Mouse (Mus musculus) B cell, adult (primary cell): Measurements from ENCODE around the gene Pmch. TPM values are rescaled to one million over a fixed set of nuclear protein-coding genes. Genes with fewer than 3 reads are reported as not detected.

Experiments used
- total RNA-seq: library from RNA; stranded (reverse); gene quantifications from 4 replicates; pipeline ENCODE4 v1.2.4, GENCODE M21; 2023; ENCODE audit not compliant: inconsistent age

The Pmch gene
- total RNA-seq, result not detected in 4 replicates

DNA sequence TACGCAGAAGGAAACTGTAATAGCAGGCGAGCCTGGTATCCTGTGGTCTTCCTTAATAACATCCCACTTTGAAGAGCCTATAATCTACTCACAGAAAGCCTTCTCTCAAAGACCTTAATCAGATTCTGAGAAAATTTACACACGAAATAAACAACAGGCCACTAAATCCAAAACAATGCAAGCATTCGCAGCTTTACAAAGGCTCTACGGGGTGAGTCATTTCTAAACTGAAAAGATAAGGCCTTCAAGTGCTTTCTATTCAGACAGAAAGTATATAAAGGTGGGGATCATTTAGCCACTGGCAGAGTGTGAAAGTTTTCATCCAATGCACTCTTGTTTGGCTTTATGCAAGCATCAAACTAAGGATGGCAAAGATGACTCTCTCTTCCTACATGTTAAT is at the start of gene Pmch:
Gene Pmch, plus strand, starts transcription at position 301 of the 400 bp plus-strand sequence.

Other genes with a start within 250 kb of the Pmch start
- 0.78 to 2.8 TPM (median 1.8 TPM) in 4 replicates for gene Igf1, start 232.8 kb upstream of the Pmch start, total RNA-seq
- gene Parpbp, start 55.9 kb downstream of the Pmch start, total RNA-seq, result 0.51 to 0.93 TPM (median 0.79 TPM) in 4 replicates
- 8.5 to 9.9 TPM (median 9.0 TPM) in 4 replicates for gene Nup37, start 55.9 kb downstream of the Pmch start, total RNA-seq
- gene Washc3, start 110.0 kb downstream of the Pmch start, total RNA-seq, result 27.4 to 30.1 TPM (median 28.7 TPM) in 4 replicates